Mouse (Mus musculus) left cerebral cortex, adult 11 months (tissue): ENCODE results near the gene Kdm5b.

Experiments used
- DNase-seq: peaks from one replicate; pipeline ENCODE4 v3.0.0; 2022; ENCODE audit warnings: low spot score

Kdm5b gene

GRCm38 (mm10) chr1:134591773-134592172 lies 31.8 kb downstream of the Kdm5b start:
- no peak for DNase-seq

GRCm38 (mm10) chr1:134597339-134598054 lies 37.5 kb downstream of the Kdm5b start:
- no peak for DNase-seq

DNA sequence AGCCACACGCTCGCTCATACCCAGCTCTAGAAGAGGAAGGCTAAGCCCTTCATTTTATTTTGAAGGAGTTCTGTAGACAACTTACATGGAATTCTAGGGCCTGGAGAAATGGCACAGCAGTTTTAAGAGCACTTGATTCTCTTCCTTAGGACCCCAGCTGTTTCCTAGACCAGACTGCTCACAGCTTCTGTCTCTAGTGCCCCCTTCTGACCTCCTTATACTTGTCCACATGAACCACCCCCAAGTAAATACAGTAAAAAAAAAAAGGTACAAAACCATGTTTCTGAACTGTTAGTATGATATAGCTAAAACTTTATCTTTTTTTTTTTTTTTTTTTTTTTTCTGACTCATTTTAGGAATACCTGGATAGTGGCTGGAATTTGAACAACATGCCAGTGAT lies 44.1 kb downstream of the Kdm5b start:
- DNase-seq = no peak

GRCm38 (mm10) chr1:134605670-134606069 lies 45.7 kb downstream of the Kdm5b start:
- no peak for DNase-seq

DNA sequence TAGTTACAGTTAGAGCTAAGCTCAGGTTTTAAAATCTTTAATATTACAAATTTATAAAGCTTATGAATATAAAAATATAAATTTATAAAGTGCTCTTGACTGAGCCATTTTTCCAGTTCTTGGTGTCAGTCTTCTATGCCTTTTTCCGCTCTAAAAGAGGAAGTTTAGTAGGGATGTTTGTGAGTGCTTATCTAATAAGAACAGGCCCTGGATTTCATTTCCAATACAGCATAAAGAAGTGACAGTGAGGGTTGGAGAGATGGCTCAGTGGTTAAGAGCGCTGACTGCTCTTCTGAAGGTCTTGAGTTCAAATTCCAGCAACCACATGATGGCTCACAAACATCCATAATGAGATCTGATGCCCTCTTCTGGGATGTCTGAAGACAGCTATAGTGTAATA lies 46.4 kb downstream of the Kdm5b start:
- no peak for DNase-seq

- no peak for DNase-seq
Measured at GRCm38 (mm10) chr1:134607279-134607678, 47.3 kb downstream of the Kdm5b start.

DNA sequence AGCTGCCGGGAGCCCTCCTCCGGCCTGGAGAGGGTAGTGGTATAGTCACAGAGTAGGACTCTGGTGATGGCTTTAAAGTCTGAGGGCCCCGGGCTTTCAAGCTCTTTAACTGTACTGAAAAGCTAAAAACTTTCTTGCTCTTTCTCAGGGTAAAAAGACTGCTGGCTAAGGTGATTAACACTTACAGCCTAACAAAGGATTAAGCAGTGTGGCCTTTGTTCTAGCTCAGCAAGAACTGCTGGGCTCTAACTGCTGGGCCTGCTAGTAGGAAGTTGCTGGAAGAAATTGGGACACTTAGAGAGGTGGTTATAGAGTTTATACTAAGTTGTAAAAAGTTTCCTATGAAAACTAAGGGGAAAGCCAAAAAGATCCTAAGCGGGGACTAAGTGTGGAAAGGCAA lies 49.2 kb downstream of the Kdm5b start:
- no peak for DNase-seq

GRCm38 (mm10) chr1:134614554-134614953 lies 54.6 kb downstream of the Kdm5b start:
- DNase-seq = no peak

DNA sequence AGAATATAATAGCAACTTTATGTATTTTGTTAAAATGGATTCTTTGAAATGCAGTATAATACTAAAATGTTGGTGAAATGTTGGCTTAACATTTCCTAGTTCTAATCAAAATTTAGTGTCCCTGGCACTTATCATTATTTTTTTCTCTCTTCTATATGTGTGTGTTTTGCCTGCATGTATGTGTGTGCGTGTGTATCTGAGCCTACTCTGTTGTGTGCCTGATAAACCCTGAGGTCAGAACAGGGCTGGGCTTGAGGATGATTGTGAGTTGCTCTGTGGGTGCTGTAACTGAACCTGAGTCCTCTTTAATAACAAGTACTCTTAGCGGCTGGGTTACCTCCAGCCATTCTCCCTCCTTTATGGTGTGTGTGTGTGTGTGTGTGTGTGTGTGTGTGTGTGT lies 55.0 kb downstream of the Kdm5b start:
- DNase-seq = no peak

DNA sequence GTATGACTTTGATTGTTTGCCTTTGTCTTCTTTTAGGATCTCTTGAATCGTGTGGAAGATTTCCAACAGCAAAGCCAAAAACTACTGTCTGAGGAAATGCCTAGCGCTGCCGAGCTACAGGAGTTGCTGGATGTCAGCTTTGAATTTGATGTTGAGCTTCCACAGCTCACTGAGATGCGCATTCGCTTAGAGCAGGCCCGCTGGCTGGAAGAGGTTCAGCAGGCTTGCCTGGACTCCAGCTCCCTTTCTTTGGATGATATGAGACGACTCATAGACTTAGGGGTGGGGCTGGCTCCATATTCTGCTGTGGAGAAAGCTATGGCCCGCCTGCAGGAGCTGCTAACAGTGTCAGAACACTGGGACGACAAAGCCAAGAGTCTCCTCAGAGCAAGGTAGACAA lies 57.7 kb downstream of the Kdm5b start:
- no peak for DNase-seq

DNA sequence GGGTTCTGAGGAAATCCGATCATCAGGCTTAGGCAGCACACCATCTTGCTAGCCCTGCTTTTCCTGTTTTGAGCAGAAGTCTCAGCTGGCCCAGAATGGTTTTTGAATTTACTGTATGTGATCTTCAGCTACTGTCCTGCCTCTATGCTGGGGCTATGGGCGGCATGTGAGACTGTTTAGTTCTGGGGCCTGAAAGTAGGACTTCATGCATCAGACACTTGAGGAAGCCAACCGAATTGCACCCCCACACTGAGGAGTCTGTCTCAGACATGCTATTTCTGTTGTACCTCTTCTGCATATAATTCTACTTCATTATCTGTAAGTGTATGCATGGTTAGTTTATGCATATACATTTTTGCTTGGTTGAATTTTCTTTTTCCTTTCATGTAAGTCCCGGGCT lies 65.4 kb downstream of the Kdm5b start:
- no peak for DNase-seq

DNA sequence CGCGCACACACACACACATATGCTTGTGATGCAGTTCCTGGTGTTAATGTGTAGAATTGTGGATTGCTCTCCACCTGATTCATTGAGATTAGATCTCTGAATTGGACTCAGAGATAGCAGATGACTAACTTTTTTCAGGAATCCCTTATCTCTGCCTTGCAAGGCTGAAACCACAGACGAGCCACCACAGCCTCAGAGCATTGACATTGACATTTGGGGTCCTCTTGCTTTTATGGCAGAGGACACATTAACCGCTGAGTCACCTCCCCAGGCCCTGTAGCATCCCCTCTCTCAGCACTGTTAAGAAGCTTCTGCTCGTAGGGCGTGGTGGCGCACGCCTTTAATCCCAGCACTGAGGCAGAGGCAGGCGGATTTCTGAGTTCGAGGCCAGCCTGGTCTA lies 69.5 kb downstream of the Kdm5b start:
- DNase-seq = no peak

DNA sequence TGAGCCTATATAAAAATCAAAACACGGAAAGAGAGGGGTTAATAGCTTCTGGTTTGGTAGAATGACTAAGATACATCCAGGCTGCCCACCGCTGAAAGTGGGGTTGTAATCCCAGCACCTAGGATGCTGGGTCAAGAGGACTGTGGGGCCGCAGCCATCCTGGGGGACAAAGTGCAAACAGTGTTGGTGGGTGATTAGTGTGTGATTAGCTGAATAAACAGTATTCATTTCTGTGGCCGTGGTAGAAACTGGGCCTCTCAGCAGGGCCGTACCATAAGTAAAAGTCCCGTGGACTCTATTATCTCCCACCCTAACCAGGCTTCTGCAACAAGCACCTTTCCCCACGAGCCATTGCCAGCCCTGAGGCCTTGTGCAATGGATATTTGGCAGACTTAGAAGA lies 74.3 kb downstream of the Kdm5b start:
- DNase-seq = no peak

DNA sequence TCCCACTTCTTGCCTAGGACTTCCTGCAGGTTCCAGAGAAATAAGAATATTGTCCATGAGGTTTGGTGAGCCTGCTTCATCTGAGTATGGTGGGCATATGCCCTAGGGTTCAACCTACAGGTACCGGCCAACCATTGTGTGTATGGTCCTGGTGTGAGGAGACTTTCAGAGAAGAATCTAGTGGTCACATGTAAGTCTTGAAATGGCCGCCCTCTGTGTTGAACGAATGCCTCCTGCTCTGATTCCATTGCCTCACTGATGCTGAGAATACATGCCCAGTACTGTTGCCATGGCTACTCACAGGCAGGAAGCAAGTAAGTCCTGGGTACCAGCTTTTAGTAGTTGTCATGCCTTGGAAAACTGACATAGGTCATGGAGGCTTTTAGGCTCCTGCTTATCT lies 76.3 kb downstream of the Kdm5b start:
- no peak for DNase-seq

DNA sequence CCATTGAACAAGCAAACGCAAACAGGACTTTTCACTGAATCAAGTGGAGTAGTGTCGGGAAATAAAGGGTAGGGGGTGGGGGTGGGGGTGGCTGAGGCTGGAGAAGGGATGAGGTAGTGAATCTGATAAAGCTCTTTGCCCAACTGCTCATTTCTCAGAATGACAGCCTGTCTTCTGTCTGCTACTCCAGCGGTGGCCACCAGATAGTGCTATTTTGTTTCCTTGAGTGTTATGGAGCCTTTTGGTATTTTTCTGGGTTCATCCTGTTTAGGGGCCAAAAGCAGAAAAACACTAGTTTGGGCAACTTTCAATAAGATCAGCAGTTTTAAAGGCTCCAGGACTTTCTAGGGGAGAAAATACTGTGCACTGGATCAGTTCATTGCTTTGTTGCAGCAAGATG lies 76.7 kb downstream of the Kdm5b start:
- DNase-seq = no peak

- no peak for DNase-seq
Measured at GRCm38 (mm10) chr1:134638041-134638440, 78.1 kb downstream of the Kdm5b start.

DNA sequence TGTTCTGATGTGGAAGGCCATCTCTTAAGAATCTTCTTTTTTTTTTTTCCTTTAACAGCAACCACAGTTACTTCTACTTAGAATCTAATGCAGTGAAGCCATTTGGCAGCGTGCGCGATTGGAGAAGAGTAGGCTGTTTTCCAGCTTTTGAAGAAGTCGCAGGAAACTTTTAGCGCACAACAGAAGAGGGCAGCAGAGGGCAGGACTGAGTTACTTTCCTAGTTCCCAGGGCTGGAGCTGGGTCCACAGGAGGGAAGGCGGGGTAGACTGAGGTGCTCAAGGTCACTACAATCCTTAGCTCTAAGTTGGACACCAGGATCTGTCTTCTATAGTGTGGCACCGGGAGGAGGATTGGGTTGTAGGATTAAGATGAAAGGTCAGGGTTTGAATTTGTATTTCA lies 78.6 kb downstream of the Kdm5b start:
- DNase-seq = no peak

DNA sequence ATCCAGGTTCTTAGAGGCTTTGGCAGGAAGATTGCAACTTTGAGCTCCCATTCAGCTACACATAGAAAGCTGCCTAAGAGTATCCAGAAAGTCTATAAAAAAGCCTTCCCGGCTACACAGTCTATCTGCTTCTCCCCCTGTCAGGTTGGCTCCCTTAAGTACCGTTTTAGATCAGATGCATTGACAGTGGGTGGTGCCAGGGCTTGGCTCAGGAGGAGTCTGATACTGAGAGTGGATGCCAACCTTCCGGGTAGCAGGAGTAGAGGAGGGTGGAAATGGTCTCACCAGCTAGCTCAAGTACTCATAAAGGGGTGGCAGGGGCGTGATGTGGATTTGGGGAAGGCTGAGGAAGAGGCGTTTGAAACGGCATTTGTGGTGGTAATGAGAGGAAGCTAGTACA lies 79.5 kb downstream of the Kdm5b start:
- no peak for DNase-seq

GRCm38 (mm10) chr1:134641507-134641906 lies 81.5 kb downstream of the Kdm5b start:
- no peak for DNase-seq

GRCm38 (mm10) chr1:134643702-134644101 lies 83.7 kb downstream of the Kdm5b start:
- no peak for DNase-seq

GRCm38 (mm10) chr1:134645408-134646200 lies 85.6 kb downstream of the Kdm5b start:
- DNase-seq = no peak

GRCm38 (mm10) chr1:134646261-134646962 lies 86.4 kb downstream of the Kdm5b start, which contains the start of gene Syt2:
TSS of gene Syt2 (plus strand) at chr1:134646677.
- no peak for DNase-seq

DNA sequence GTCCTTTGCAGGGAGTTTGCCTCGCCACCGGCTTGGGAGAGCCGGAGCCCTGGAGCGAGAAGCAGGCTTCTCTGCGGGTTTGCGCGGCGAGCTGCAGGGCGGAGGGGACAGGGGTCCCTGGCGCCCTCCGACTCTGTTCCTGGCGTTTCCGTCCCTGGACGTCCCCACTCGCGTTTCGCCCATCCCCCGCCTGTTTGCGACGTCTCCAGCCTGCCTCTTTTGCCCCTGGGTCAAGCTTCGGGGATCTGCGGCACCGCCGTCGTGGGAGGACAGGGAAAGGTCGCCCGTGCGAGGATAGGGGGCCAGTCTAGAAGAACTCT lies 87.0 kb downstream of the Kdm5b start:
- DNase-seq = no peak
